Mouse (Mus musculus): Measurements from ENCODE around the gene Kdm4d. TPM values are rescaled to one million over a fixed set of nuclear protein-coding genes. Genes with fewer than 3 reads are reported as not detected.

Gene Kdm4d
- total RNA-seq (2021), result not detected
- long read RNA-seq, experiment 1, result 0 reads
- long read RNA-seq, experiment 2, partial matches to known transcripts, result 0 of 1 reads
- long read RNA-seq, experiment 2, other reads (novel, unspliced or antisense), result 1 of 1 reads

DNA sequence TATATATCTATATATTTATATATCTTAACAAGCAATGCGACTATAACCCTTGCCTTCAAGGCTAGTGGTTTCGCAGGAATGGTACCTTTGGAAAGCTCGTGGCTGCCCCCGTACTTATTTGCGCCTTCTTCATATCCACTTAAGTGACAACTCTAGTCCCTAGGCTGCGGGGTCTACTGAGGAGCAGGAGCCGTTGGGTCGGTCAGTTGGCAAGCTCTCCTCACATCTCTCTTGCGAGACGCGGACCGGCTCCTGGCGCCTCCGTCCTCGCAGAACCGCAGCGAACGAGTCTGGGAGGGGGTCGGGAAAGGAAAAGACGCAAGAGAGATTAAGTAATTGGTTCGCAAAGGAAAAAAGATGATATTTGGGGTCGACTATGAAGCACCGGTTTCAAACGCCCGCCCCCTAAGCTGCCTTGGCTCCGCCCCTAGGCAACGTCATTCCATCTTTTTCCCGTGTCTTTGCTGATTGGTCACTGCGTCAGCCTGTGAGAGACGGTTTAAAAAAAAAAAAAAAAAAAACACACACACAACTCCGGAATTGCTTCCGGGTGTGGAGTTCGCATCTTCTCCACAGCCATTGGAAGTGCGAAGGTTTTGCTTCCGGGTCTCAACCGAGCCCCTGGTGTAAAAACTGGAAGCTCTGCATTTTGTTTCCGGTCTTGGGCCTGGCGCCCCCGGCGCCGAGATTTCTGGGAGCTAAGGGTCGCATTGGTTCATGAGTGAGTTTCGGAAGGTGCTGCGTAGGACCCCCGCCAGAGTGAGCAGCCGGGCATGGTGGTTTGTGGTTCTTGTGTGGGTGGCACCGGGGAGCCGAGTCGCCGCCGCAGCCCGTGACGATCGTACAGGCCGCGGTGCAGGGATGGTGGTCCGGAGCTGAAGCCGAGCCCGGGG is at the start of gene Kdm4d, which contains the start of gene Cwc15:
TSS of gene Kdm4d (minus strand) at position 460 of the 893 bp plus-strand sequence.
TSS of gene Cwc15 (plus strand) at position 595 of the 893 bp plus-strand sequence.
- intact Hi-C loops (cut with DNase I; ENCODE audit: low total_unique reads), result no loop called here
- DNase-seq, result peak; percentile 91

DNA sequence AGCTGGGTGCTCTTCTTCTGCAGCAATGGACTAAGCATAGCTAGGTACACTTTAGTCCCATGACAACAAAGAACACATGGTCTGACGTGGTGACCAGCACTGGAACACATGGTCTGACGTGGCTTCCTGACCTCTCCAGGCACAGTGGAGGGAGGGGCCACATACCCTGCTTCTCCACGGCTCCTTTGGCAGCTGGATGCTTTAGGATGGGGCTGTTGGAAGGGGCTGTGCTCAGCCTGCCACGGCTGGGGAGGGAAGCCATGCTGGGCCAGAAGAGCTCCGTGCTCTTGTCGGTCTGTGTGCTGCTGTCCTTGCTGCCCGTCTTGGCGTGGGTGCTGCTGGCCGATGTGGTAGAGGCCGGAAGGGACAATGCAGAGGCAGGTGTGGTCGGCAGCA is 48.1 kb upstream of the Kdm4d start:
- peak; percentile 19 for DNase-seq
- intact Hi-C loops (cut with DNase I; ENCODE audit: low total_unique reads), result no loop called here

DNA sequence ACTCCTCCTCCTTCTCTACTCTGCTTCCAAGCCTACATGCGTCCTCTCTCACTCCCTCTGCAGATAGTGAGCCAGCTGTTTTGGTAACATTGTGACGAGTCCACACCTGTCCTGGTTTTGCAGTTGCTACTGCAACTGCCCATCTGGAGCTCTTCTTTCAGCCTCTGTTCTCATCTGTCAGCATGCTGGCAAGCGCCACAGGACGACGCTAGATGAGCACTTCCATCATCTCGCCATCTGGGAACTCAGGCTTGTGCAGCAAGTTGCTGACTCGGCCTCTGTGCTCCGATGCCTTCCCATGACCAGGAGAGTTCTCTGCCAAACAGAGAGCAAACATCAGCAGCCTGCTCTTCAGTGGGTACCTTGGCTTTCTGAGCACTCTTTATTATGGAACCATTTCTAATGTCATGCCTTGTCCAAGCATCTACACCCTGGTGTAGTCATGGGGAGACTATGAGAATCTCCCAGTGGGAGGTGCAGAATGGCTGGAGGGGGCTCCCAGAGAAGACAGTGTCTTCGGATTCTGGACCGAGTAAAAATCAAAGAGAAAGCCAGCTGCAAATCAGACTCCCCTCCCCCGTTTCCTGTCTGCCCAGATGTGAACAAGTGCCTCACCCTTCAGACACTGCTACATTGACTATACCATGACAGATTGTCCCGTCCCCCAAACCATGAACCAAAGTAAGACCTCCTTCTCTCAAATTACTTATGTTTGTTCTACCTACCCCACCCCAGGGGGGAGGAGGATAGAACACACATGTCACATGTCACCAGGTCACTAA is 47.5 kb upstream of the Kdm4d start:
- DNase-seq, result peak; percentile 63
- intact Hi-C loops (cut with DNase I; ENCODE audit: low total_unique reads), result no loop called here

DNA sequence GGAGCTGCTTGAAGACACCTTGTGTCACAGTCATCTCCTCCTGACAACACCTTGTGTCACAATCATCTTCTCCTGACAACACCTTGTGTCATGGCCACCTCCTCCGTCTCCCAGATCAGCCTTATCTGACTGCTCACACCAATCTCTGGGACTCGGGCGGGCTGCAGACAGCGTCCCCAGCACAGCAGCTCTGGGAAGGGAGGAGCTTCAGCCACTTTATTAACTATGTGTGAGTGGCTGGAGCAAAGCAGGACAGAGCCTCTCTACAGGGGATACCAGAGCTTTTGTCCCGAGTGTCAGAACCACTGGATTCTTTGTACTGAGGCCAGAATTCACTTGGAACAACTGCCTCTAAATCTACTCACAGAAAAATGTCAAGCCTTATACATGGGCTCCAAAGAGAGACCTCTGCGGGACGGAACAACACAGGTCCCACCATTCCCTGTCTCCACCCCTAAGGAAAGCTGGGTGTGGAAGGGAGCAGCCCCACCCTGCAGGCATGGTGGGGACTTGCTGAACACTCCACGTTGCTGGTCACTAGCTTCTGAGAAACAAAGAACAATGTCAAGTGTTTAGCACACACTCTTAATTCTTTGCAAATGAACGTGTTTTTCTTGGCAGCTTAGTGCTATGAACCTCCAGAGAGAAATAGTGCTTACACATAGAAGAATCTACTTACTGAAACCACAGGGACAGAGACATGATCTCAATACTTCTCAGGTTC is 43.9 kb upstream of the Kdm4d start:
- no peak for DNase-seq
- intact Hi-C loops (cut with DNase I; ENCODE audit: low total_unique reads), result no loop called here

DNA sequence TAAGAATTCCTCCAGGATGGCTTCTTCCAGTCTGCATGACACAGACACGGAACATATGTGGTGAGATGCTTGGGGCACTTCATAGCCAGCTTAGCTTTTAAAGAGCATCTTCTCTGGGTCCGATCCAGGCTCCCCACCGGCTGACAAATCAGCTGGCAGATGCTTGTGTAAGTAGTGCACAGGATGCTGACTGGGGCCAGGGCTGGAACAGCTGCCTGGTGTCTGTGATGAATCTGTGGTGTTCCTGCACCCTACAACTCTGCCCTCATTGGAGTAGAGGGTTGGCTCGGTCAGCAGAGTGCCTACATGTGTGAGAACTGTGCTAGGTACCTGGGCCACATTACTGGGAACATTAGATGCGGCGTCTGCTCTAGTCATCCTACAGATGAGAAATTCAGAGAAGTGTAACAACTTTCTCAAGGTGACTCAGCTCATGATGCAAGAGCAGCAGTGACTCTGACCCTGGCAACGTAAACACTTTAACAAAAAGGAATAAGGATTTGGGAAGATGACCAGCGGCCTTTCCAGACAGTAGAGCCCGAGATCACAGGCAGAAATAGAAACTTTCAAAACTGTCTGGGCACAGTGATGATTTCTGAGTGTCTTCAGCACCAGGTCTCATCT is 34.7 kb upstream of the Kdm4d start:
- DNase-seq, result no peak
- intact Hi-C loops (cut with DNase I; ENCODE audit: low total_unique reads), result no loop called here

DNA sequence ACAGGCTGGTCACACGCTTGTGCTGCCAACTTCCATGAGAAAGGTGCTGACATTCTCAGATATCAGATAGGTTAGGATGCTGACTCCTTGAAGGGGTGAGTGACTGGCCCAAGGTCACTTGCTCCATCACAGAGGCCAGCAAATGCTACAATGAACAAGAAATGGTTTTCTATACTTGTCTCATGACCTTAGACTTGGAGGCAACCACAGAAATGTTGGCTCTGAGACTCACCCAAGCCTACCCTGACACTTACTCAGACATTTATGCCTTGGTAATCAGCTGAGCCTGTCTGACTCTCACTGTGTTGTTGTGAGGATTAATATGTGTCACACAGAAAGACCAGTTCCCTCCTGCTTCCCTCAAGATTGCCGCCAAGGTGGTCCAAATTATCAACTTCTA is 33.4 kb upstream of the Kdm4d start:
- intact Hi-C loops (cut with DNase I; ENCODE audit: low total_unique reads), result no loop called here
- no peak for DNase-seq

DNA sequence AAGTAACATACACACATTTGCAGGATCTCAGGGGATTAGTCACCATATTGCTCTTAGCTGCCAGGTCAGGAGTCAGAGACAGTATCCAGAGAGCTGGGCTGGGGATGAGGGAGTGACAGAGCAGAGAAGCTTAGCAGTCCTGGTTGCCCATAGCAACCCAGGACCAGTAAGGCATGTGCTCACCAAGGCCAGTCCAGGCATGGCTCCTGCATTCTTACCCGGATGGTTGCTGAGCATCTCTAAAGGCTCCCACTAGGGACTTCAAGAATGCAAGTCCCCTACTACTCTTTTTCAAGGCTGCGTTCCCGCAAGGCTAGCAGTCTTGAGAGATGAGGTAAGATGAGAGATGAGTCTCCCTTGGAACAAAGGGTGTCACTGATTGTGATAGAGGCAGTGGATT is 32.0 kb upstream of the Kdm4d start:
- no peak for DNase-seq
- intact Hi-C loops (cut with DNase I; ENCODE audit: low total_unique reads), result no loop called here

DNA sequence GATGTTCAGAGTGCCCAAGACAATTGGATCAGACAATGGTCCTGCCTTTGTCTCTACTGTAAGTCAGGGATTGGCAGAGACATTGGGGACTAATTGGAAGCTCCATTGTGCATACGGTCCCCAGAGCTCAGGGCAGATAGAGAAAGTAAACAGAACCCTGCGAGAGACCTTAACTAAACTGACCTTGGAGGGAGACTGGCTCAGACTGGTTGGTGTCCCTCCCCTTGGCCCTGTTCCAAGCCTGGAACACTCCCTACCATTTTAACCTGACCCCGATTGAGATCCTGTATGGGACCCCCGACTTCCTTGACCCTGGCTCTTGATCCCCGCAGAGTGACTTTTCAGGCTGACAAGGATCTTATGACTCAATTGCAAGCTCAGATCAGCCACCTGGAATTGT is 29.7 kb upstream of the Kdm4d start:
- intact Hi-C loops (cut with DNase I; ENCODE audit: low total_unique reads), result no loop called here

DNA sequence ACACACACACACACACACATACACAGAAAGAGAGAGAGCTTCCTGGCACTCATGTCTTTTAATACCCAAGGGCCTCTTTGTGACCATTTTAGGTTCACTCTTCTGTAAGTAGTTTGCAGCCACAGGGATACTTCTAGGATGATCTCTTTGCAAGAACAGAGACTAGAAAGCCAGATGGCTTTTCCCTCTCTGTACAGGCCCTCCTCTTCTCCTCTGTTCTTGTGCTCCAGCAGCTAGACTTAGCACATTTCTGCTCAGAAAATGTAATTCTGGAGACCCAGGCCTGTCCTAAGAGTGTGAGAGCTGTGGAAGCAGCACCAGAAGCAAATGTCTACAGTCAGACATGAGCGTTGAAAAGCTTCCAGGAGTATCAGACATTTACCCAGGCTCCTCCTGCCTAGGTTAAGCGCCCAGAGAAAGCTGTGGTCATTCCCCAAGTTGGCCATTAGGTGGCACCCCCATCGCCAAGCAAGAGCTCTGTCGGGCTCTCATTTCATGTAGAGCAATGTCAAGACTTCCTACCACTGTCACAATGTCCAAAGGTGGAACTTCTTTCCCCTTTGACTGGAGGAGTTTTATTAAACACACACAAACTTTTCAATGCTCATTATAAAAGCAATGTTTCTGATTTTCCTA is 23.2 kb upstream of the Kdm4d start:
- intact Hi-C loops (cut with DNase I; ENCODE audit: low total_unique reads), result loop anchor here (5.0 kb wide), 1 partner anchor 174 kb away; no protein-coding TSS in a partner anchor
- peak; percentile 83 for DNase-seq

More for the DNA sequence above, 29.7 kb upstream of the Kdm4d start:
- DNase-seq, result no peak

DNA sequence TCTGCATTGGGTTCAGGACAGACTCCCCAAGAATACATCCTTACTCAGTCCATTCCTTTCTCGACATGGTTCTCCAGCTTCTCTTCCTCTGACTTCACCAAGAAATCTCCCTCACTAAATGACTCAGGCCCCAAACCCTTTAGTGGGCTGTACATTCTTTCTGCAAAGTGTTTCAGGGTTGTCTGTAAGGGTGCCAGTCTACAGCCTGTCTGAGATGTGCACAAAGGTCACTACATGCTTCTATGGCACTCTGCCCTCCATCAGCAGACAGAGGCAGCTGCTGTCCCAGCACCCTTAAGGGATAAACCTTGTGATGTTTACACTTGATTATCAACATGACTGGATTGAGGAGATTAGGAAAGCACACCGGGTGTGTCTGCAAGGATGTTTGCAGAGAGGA is 21.4 kb upstream of the Kdm4d start:
- intact Hi-C loops (cut with DNase I; ENCODE audit: low total_unique reads), result loop anchor here (5.0 kb wide), 1 partner anchor 176 kb away; no protein-coding TSS in a partner anchor
- DNase-seq, result no peak

DNA sequence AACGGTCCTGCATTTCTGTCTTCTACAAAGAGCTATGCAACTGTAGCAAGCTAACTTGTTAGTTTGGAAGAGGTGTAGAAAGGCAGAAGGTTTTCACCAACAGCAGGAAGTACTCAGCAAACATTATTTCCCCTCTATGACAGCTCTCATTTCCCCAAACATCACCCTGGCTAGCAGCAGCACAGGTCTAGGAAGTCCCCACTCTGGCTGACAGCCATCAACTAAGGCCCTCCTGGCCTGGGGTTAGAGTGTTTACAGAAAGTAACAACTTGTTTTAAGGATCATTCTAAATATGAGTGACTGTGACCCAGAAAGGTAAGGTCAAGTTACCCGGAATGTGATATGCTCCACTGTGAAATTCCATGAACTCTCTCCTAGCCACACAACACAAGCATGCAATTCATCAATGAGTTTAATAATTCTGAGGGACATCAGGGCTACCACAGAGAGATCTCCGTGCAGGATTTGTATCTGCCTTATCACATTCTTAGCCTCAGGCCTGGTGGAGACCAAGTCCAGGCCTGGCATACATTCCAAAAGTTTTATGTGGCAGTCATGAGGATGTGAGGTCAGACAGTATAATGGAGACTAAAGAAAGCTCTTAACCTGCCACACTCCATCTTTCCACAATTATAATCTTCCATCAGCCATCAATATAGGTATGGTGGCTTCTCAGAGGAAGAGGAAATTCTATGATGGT is 20.8 kb upstream of the Kdm4d start:
- intact Hi-C loops (cut with DNase I; ENCODE audit: low total_unique reads), result loop anchor here (5.0 kb wide), 1 partner anchor 176 kb away; no protein-coding TSS in a partner anchor
- DNase-seq, result no peak

DNA sequence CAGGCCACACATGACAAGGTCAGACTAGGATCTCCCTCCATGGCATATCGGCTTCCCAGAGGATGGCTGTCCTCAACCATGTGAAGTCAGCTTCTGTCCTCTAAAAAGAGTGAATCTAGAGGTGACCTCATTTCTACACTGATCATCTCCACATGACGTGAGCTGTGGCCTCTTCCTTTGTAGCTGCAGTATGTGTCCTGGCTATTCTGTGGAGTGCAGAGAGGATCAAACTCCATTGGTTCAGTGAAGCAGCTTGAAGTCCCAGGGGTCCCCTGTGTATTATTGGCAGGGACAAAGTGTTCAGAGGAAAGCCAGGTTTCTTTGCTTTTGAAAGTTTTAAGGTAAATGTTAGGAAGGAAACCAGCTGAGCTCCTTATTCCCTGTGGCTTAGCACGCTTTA is 17.8 kb upstream of the Kdm4d start:
- intact Hi-C loops (cut with DNase I; ENCODE audit: low total_unique reads), result no loop called here
- DNase-seq, result no peak

DNA sequence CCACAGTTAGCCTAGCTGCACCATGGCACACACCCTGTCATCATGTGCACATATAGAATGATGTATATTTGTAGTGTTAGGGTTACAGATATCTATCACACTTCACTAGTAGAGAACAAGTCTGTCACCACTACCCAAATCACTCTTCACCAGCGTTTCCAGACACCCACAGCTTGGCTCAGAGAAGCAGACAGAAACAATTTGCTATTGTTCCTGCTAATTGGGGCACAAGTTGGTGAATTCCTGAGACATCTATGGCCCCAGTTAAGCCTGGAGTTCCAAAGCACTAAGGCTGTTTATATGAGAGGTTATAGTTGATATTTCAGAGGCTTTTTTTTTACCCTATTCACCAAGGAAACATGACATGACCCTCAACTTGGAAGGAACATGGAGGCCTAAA is 17.0 kb upstream of the Kdm4d start:
- DNase-seq, result no peak
- intact Hi-C loops (cut with DNase I; ENCODE audit: low total_unique reads), result no loop called here

DNA sequence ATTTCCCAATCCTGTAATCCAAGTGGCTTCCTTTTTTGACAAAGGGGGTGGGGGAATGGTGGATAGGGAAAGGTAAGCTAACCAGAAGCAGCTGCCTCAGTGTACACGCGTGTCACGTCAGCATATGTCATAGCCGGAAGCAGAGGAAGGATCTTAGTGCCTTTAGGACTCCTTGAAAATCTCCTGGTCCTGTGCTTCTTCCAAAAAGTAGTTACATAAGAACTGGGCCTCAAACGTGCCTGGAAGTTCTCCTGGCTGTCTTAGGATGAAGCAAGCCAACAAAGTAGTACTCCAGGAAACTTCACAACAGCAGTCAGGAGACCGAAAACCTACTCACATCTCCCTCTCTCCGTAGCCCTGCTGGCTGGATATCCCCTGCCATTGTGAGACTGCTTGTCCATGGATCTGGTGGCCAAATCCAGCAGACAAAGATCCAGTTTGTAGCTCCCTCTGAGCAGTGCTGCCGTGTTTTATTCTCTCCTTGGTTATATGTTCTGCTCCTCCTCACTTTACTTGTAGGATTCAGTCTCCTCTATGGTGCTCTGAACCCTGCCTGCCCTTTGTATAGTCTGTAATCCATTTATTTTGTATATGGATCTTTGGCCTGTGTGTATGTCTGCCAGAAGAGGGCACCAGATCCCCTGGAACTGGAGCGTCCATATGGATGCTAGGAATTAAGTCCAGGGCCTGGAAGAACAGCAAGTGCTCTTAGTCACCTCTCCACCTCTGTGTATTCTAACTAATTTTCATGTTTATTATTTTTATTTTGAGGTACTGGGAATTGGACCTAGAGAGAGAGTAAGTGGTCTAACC is 12.6 kb upstream of the Kdm4d start:
- intact Hi-C loops (cut with DNase I; ENCODE audit: low total_unique reads), result loop anchor here (5.0 kb wide), 2 partner anchors 189 to 254 kb away; no protein-coding TSS in a partner anchor
- peak; percentile 15 for DNase-seq

DNA sequence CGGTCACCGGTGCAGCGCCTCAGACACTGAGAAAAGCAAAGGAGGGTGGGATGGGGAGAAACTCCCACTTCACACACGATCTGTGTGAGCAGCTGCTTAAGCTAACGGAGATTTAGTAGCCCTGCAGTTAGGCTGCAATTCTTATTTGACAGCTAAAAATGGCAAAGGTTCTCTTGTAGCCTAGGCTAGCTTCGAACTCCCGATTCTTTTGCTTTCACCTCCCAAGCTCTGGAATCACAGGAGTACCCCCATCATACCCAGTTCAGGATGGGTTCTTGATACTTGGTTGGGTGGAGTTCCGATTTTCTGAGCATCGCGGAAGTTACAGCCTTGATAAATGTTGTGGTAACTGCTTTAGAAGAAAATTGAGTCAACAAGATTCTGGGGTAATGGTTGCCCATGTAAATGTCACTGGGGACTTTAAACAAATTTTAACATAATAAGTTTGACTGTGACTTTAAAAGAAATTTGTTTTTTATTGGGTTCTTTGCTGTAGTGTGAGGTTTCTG is 688 bp upstream of the Kdm4d start:
- intact Hi-C loops (cut with DNase I; ENCODE audit: low total_unique reads), result no loop called here
- DNase-seq, result no peak

DNA sequence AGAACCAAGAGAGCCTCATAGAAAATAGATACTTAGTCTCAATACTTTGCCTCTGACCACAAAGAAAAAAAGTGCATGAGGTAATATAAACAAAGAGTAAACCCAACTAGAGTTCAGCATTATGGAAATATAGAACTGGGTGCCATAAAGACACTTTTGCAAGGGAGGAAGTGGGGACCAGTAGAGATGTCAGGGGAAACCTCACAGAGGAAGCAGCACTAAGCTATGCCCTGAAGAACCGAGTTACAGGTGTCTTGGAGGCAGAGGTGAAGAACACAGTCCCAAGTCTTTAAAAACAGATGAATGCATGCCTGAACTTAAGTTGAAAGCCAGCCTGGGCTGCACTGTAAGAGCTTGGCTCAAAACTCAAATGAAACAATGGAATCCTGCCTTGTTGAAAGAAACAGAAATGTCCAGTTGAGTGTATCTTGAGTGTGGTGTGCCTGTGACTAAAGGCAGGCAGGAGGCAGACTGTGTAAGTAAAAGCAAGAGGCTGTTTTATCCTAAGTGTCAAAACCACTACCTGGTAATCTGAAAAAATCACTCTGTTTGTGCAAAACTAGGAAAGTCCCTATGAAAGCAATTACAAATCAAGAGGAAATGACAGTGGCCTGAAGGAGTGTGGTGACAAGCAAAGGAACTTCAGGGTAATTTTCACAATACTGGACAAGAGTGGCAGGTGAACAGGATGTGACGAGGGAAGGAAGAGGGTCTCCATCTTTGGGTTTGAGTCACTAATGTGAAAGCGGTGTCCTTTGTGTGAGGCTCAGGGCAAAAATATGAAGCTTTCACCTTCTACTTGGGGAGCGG is 1.2 kb downstream of the Kdm4d start:
- DNase-seq, result no peak
- intact Hi-C loops (cut with DNase I; ENCODE audit: low total_unique reads), result loop anchor here (10.0 kb wide), 1 partner anchor 114 kb away; the partner anchor contains the start of gene Endod1

All from gastrocnemius, postnatal 14 days (tissue).